Mouse (Mus musculus) myocyte (in vitro differentiated cells): ENCODE measurements around the gene Klc4. TPM values are rescaled to one million over a fixed set of nuclear protein-coding genes. Genes with fewer than 3 reads are reported as not detected.

Experiments
- H3K27me3 ChIP-seq: one replicate; pipeline ENCODE4 v1.6.1; 2011; ENCODE audit not compliant: control insufficient read depth, insufficient read depth, insufficient read length
- H3K36me3 ChIP-seq: one replicate; pipeline ENCODE4 v1.6.1; 2011; ENCODE audit not compliant: control insufficient read depth, insufficient read depth
- H3K4me2 ChIP-seq: one replicate; pipeline ENCODE4 v1.6.1; 2011; ENCODE audit warnings: low read depth, control low read depth
- H3K4me3 ChIP-seq: one replicate; pipeline ENCODE4 v1.5.1; 2011; ENCODE audit warnings: mild to moderate bottlenecking, control low read depth, moderate library complexity
- H3K79me2 ChIP-seq: one replicate; pipeline ENCODE4 v1.6.1; 2011; ENCODE audit not compliant: control insufficient read depth, insufficient read depth
- H3ac ChIP-seq: one replicate; pipeline ENCODE4 v1.6.1; 2011; ENCODE audit not compliant: control insufficient read depth, insufficient read length
- CEBPB ChIP-seq: IDR thresholded peaks from 2 replicates; pipeline ENCODE4 v1.6.1; 2011; ENCODE audit warnings: mild to moderate bottlenecking, moderate library complexity; ENCODE audit not compliant: poor library complexity, insufficient read depth, severe bottlenecking
- E2F4 ChIP-seq: IDR thresholded peaks from one replicate; pipeline ENCODE4 v1.6.1; 2011; ENCODE audit warnings: mild to moderate bottlenecking, control low read depth, moderate library complexity; ENCODE audit not compliant: insufficient read depth
- MAX ChIP-seq: IDR thresholded peaks from one replicate; pipeline ENCODE4 v1.6.1; 2011; ENCODE audit warnings: low read depth, mild to moderate bottlenecking, control low read depth
- MYOD1 ChIP-seq, 3 experiments: IDR thresholded peaks; one replicate each; pipeline ENCODE4 v1.6.1; 2011; ENCODE audit warnings: control low read depth in 2 of 3, low read depth in 2 of 3, mild to moderate bottlenecking in 2 of 3, moderate library complexity in 1 of 3; ENCODE audit not compliant: insufficient read length in 2 of 3, control insufficient read depth in 1 of 3
- MYOG ChIP-seq, 3 experiments: IDR thresholded peaks; one replicate each; pipeline ENCODE4 v1.6.1; 2011; ENCODE audit warnings: control low read depth in 2 of 3, low read depth in 2 of 3, mild to moderate bottlenecking in 2 of 3; ENCODE audit not compliant: insufficient read length in 2 of 3, control insufficient read depth in 1 of 3, insufficient read depth in 1 of 3
- POLR2A ChIP-seq: IDR thresholded peaks from one replicate; pipeline ENCODE4 v1.6.1; 2011; ENCODE audit warnings: low read depth, mild to moderate bottlenecking, control low read depth, moderate library complexity; ENCODE audit not compliant: insufficient read length
- POLR2AphosphoS2 ChIP-seq: IDR thresholded peaks from one replicate; pipeline ENCODE4 v1.6.1; 2011; ENCODE audit warnings: low read depth, control low read depth; ENCODE audit not compliant: insufficient read length
- REST ChIP-seq: IDR thresholded peaks from one replicate; pipeline ENCODE4 v1.6.1; 2011; ENCODE audit warnings: mild to moderate bottlenecking, control low read depth, moderate library complexity; ENCODE audit not compliant: insufficient read depth, insufficient read length
- SRF ChIP-seq: IDR thresholded peaks from one replicate; pipeline ENCODE4 v1.6.1; 2011; ENCODE audit warnings: low read depth; ENCODE audit not compliant: control insufficient read depth, insufficient read length
- TCF12 ChIP-seq: IDR thresholded peaks from one replicate; pipeline ENCODE4 v1.6.1; 2011; ENCODE audit warnings: mild to moderate bottlenecking, control low read depth; ENCODE audit not compliant: poor library complexity, insufficient read depth, severe bottlenecking
- TCF3 ChIP-seq: IDR thresholded peaks from one replicate; pipeline ENCODE4 v1.6.1; 2011; ENCODE audit warnings: low read depth, control low read depth; ENCODE audit not compliant: insufficient read length
- USF1 ChIP-seq: IDR thresholded peaks from one replicate; pipeline ENCODE4 v1.6.1; 2011; ENCODE audit warnings: low read depth, mild to moderate bottlenecking, control low read depth, moderate library complexity
- polyA plus RNA-seq: library from polyadenylated mRNA; unstranded; fragments of >200 nt; fragmentation: generic; extraction: Trizol; gene quantifications from one replicate; pipeline ENCODE4 v1.2.1, GENCODE M21; 2012; ENCODE audit warnings: missing spikeins

Klc4 gene
- polyA plus RNA-seq, 1 experiment, result 19.2 TPM

DNA sequence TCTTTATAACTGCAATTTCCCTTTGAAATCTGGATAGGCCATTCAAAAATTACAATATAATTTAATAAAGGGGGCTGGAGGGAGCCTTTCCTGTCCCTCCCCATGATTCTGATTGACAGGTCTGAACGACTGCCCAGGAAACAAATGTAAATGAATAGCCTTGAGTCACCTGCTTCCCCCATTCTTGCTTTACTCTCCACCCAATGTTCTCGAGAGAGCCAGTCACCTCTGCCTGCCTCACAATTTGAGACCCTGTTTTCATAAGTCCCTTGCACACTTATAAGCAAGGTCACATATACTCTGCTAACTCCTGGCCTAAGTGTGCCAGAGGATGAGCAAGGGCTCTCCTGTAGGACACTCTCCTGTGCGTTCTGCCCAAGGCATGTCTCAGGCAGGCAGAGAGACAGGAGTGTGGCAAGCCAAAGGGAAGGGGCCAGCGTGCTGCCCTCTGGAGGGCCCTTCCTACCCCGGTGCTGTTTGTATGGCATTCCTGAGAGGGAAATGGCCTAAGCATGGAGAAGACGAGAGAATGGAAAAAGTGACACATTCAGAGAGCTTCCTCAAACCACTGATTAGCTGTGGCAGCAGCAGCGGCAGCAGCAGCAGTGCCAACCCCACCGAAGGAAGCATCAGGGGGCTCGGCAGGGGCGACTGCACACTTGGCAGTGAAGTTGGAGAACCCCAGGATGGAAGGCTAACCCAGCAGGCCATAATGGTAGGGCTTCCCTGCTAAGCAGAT is 21.8 kb downstream of the Klc4 start:
- Histone ChIP-seq H3K27me3 (no peaks in the 10 kb centered on the region), H3K4me3 (no peak overlapping the region), H3K79me2 (peaks cover 10% of the 10 kb centered on the region), H3K36me3 (no peaks in the 10 kb centered on the region), H3K4me2 (no peak overlapping the region), H3ac (no peak overlapping the region)
- TF ChIP-seq MYOD1 (IDR thresholded peaks at IDR 0.05; ENCODE audit: control insufficient read depth in 1 of 3, insufficient read length in 2 of 3, low read depth in 2 of 3), result no peak
- no peak for TF ChIP-seq TCF3
- no peak for TF ChIP-seq MAX
- TF ChIP-seq CEBPB, result no peak
- no peak for TF ChIP-seq REST
- TF ChIP-seq E2F4, result no peak
- no peak for TF ChIP-seq MYOG (IDR thresholded peaks at IDR 0.05; ENCODE audit: control insufficient read depth in 1 of 3, insufficient read depth in 1 of 3, insufficient read length in 2 of 3, low read depth in 2 of 3)
- TF ChIP-seq POLR2A, result no peak
- TF ChIP-seq SRF, result no peak
- no peak for TF ChIP-seq TCF12
- no peak for TF ChIP-seq USF1
- no peak for TF ChIP-seq POLR2AphosphoS2

GRCm38 (mm10) chr17:46622269-46622668 is 23.6 kb downstream of the Klc4 start:
- H3ac ChIP-seq, result no peak overlapping the region
- H3K27me3 ChIP-seq, result no peaks in the 10 kb centered on the region
- H3K79me2 ChIP-seq, result peaks cover 10% of the 10 kb centered on the region
- TF ChIP-seq SRF, result no peak
- TF ChIP-seq REST, result no peak
- no peak for TF ChIP-seq E2F4
- no peak for TF ChIP-seq MYOG (IDR thresholded peaks at IDR 0.05; ENCODE audit: control insufficient read depth in 1 of 3, insufficient read depth in 1 of 3, insufficient read length in 2 of 3, low read depth in 2 of 3)
- no peak for TF ChIP-seq USF1
- no peak for TF ChIP-seq TCF3
- TF ChIP-seq MAX, result no peak
- H3K36me3 ChIP-seq, result no peaks in the 10 kb centered on the region
- H3K4me2 ChIP-seq, result no peak overlapping the region
- H3K4me3 ChIP-seq, result no peak overlapping the region

DNA sequence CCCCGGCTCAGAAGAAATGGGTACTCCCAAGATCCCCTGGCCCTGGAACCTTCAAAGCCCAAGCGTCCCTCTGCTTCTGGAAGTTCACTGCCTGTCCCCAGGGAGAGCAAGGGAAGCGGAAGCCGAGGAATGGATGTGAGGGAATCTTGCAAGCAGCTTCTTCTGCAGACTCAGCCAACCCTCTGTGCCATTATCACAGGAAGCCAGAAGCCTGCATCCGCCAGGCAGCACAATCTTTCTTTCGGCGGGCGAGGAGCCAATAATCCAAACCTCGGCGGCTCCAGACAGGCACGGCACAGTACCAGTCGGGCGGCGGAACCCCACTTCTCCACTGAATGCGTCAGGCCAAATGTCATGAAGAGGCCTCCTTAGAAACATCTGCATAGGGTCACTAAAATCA is 24.5 kb downstream of the Klc4 start:
- Histone ChIP-seq H3ac (no peak overlapping the region), H3K36me3 (no peaks in the 10 kb centered on the region), H3K4me2 (no peak overlapping the region), H3K27me3 (no peaks in the 10 kb centered on the region), H3K4me3 (no peak overlapping the region), H3K79me2 (peaks cover 10% of the 10 kb centered on the region)
- TF ChIP-seq MYOD1 (IDR thresholded peaks at IDR 0.05; ENCODE audit: control insufficient read depth in 1 of 3, insufficient read length in 2 of 3, low read depth in 2 of 3) (no peak), MYOG (IDR thresholded peaks at IDR 0.05; ENCODE audit: control insufficient read depth in 1 of 3, insufficient read depth in 1 of 3, insufficient read length in 2 of 3, low read depth in 2 of 3) (no peak), SRF (no peak), REST (no peak), POLR2AphosphoS2 (no peak), MAX (no peak), CEBPB (no peak)

GRCm38 (mm10) chr17:46619683-46620357 is 26.0 kb downstream of the Klc4 start:
- no peaks in the 10 kb centered on the region for H3K36me3 ChIP-seq
- TF ChIP-seq TCF12 (no peak), POLR2AphosphoS2 (no peak), SRF (no peak), CEBPB (no peak), MAX (no peak), TCF3 (no peak), REST (no peak), E2F4 (no peak), MYOD1 (IDR thresholded peaks at IDR 0.05; ENCODE audit: control insufficient read depth in 1 of 3, insufficient read length in 2 of 3, low read depth in 2 of 3) (no peak), MYOG (IDR thresholded peaks at IDR 0.05; ENCODE audit: control insufficient read depth in 1 of 3, insufficient read depth in 1 of 3, insufficient read length in 2 of 3, low read depth in 2 of 3) (no peak), USF1 (no peak), POLR2A (no peak)
- no peak overlapping the region for H3K4me3 ChIP-seq
- peaks cover 6% of the 10 kb centered on the region for H3K79me2 ChIP-seq
- H3ac ChIP-seq, result no peak overlapping the region
- H3K27me3 ChIP-seq, result no peaks in the 10 kb centered on the region
- no peak overlapping the region for H3K4me2 ChIP-seq
